Mouse (Mus musculus) MEL (cell line): Measurements from ENCODE around the gene Mgll.

Experiments
- CHD1 ChIP-seq: IDR thresholded peaks from 2 replicates; pipeline ENCODE4 v1.6.1; 2012; ENCODE audit warnings: low read depth, mild to moderate bottlenecking, inconsistent platforms, low read length, improper control_type of control experiment
- CTCF ChIP-seq, 3 experiments: IDR thresholded peaks in 2 of 3; conservative IDR thresholded peaks in 1 of 3; 2 replicates each; pipeline ENCODE4 v1.5.1; 2011 to 2012; ENCODE audit warnings: low read length in 3 of 3, low read depth in 2 of 3, mild to moderate bottlenecking in 2 of 3, improper control_type of control experiment in 1 of 3, inconsistent platforms in 1 of 3, mixed read lengths in 1 of 3, moderate library complexity in 1 of 3; ENCODE audit not compliant: control insufficient read depth in 1 of 3, insufficient read depth in 1 of 3, poor library complexity in 1 of 3, severe bottlenecking in 1 of 3
- E2F4 ChIP-seq: IDR thresholded peaks from 2 replicates; pipeline ENCODE4 v1.6.1; 2011; ENCODE audit warnings: low read depth, low read length, improper control_type of control experiment, borderline replicate concordance
- EP300 ChIP-seq, 2 experiments: IDR thresholded peaks; 2 replicates each; pipeline ENCODE4 v1.6.1; 2011; ENCODE audit warnings: improper control_type of control experiment in 2 of 2, low read length in 2 of 2, low read depth in 1 of 2, mild to moderate bottlenecking in 1 of 2
- GABPA ChIP-seq: IDR thresholded peaks from 2 replicates; pipeline ENCODE4 v1.6.1; 2012; ENCODE audit warnings: low read depth, mild to moderate bottlenecking, inconsistent platforms, low read length, improper control_type of control experiment, moderate library complexity
- HCFC1 ChIP-seq: IDR thresholded peaks from 2 replicates; pipeline ENCODE4 v1.6.1; 2012; ENCODE audit warnings: low read depth, mild to moderate bottlenecking, inconsistent platforms, low read length, improper control_type of control experiment, moderate library complexity
- JUND ChIP-seq: IDR thresholded peaks from 2 replicates; pipeline ENCODE4 v1.6.1; 2011; ENCODE audit warnings: low read depth, mild to moderate bottlenecking, improper control_type of control experiment, low read length
- KAT2A ChIP-seq: conservative IDR thresholded peaks from 2 replicates; pipeline ENCODE4 v1.6.1; 2012; ENCODE audit warnings: low read depth, low read length, improper control_type of control experiment, inconsistent platforms
- NELFE ChIP-seq: IDR thresholded peaks from 2 replicates; pipeline ENCODE4 v1.6.1; 2011; ENCODE audit warnings: low read depth, low read length, improper control_type of control experiment
- POLR2A ChIP-seq, 2 experiments: IDR thresholded peaks; 2 replicates each; pipeline ENCODE4 v1.6.1; 2011 to 2012; ENCODE audit warnings: low read length in 2 of 2, mild to moderate bottlenecking in 2 of 2, control low read depth in 1 of 2, improper control_type of control experiment in 1 of 2, low read depth in 1 of 2, moderate library complexity in 1 of 2; ENCODE audit not compliant: control insufficient read depth in 1 of 2, insufficient read depth in 1 of 2, poor library complexity in 1 of 2
- SMC3 ChIP-seq: IDR thresholded peaks from 2 replicates; pipeline ENCODE4 v1.6.1; 2011; ENCODE audit warnings: low read depth, low read length, improper control_type of control experiment
- TAL1 ChIP-seq: IDR thresholded peaks from 2 replicates; pipeline ENCODE4 v1.6.1; 2012; ENCODE audit warnings: mild to moderate bottlenecking, inconsistent platforms, low read length, moderate library complexity, mixed read lengths
- UBTF ChIP-seq: IDR thresholded peaks from 2 replicates; pipeline ENCODE4 v1.6.1; 2012; ENCODE audit warnings: low read depth, mild to moderate bottlenecking, inconsistent platforms, low read length, improper control_type of control experiment, moderate library complexity, borderline replicate concordance; ENCODE audit not compliant: insufficient read depth
- ZMIZ1 ChIP-seq: IDR thresholded peaks from 2 replicates; pipeline ENCODE4 v1.6.1; 2012; ENCODE audit warnings: low read depth, mild to moderate bottlenecking, inconsistent platforms, low read length, improper control_type of control experiment, moderate library complexity

DNA sequence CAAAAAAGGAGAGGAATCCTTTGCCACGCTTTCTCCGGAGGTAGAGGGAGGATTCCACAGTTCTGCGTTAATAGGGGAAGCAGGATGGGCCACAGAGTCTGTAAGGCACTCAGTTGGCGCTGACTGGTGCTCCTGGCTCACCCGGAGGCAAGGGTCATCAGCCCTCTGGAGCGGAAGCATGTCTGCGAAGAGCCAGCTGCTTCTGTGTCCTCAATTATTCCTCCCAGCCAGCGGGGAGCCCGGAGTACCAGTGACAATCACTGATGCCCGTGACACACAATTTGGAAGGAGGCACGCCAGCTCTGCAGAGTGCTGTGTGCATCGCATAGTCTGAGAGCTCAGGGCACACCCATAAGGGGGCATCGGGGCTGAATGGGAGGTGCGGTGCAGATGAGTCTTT lies 63.3 kb downstream of the Mgll start:
- no peak for TF ChIP-seq POLR2A (IDR thresholded peaks at IDR 0.05; ENCODE audit: control insufficient read depth in 1 of 2, insufficient read depth in 1 of 2, low read depth in 1 of 2, low read length in 2 of 2, poor library complexity in 1 of 2)
- TF ChIP-seq JUND = no peak
- no peak for TF ChIP-seq TAL1
- TF ChIP-seq SMC3 = no peak
- no peak for TF ChIP-seq EP300 (IDR thresholded peaks at IDR 0.05; ENCODE audit: low read depth in 1 of 2, low read length in 2 of 2)
- TF ChIP-seq NELFE = no peak
- no peak for TF ChIP-seq CTCF (IDR thresholded peaks at IDR 0.05 in 2 of 3, conservative IDR thresholded peaks at IDR 0.05 in 1 of 3; ENCODE audit: control insufficient read depth in 1 of 3, insufficient read depth in 1 of 3, low read depth in 2 of 3, low read length in 3 of 3, poor library complexity in 1 of 3, severe bottlenecking in 1 of 3)
- no peak for TF ChIP-seq E2F4
- TF ChIP-seq KAT2A = no peak
- no peak for TF ChIP-seq CHD1
- TF ChIP-seq GABPA = no peak
- no peak for TF ChIP-seq HCFC1
- no peak for TF ChIP-seq UBTF
- no peak for TF ChIP-seq ZMIZ1
